Mouse (Mus musculus) neutrophil, adult 5-6 weeks (primary cell): ENCODE results near the gene Chuk. TPM values are rescaled to one million over a fixed set of nuclear protein-coding genes. Genes with fewer than 3 reads are reported as not detected.

ENCODE experiments used
- ATAC-seq: fragments of 151-379, 151-347 bp; 2 replicates; pipeline ENCODE4 v1.8.0; 2017; ENCODE audit warnings: mild to moderate bottlenecking, moderate TSS enrichment; ENCODE audit not compliant: insufficient number of reproducible peaks, poor library complexity, low FRiP score, severe bottlenecking; ENCODE audit errors: extremely low read depth
- total RNA-seq: library from RNA; stranded (forward); fragments of 200-1000 nt; gene quantifications from 2 replicates; pipeline ENCODE4 v1.2.3, GENCODE M21; 2017

Gene Chuk
- total RNA-seq, 1 experiment from 2014 or later, result 132 TPM

DNA sequence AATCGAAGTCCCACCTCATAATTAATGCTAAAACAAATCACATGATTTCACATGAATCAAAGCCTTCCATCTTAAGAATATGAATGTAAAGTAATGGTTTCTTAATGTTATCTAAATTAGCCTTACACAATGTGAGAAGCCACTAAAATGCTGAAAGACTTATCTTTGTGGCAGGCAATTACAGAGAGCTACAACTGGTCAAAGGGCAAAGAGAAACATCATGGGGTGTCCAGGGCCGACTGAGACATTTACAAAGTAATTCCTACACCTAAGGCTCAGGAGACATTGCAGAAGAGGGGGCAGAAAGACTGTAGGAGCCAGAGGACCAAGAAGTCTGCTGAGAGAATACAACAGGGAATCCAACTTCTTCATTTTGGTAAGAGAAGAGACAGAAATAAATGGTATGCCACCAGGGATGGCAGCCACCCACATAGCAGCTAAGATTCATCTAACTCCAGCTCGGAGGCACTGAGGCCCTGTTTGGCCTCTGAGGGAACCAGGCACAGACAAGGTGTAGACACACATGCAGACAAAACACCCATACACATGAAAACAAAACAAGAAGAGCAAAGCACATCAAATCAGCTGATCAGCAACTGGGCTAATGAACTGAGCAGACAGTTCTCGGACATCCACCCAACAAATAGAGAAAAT is 52.0 kb downstream of the Chuk start:
- ATAC-seq, result no peak

DNA sequence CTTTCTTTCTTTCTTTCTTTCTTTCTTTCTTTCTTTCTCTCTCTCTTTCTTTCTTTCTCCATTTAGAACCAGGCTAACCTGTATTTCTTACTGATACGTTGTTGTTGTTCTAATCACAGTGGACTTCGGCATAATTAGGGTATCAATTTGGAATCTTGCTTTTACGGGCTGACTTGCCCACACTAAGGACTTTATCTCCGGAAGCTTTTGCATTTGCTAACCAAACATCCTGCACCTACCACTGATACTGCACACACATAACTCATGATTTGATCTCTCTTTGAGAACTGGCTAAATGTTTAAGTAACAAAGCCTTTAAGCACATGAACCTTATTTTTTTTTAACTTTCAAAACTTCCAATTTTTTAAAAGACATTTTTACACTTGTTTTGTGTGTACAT is 56.9 kb downstream of the Chuk start:
- no peak for ATAC-seq

DNA sequence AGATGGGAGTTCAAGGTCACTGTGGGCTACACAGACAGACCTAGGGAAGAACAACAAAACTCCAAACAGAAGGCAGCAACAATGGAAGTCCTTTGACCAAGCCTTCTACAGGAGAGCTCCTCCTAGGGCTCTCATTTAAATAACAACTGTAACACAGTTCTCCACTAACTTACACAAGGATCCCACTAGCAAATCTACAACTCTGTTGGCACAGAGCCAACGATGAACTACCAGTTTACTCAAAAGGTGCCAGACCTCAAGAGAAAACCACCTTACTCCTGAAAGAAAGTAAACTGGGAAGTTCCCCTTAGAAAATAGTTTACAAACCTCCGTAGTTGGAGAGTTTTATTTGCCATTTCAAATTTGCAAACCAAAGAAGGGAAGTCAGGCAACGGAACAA is 58.0 kb downstream of the Chuk start:
- no peak for ATAC-seq

DNA sequence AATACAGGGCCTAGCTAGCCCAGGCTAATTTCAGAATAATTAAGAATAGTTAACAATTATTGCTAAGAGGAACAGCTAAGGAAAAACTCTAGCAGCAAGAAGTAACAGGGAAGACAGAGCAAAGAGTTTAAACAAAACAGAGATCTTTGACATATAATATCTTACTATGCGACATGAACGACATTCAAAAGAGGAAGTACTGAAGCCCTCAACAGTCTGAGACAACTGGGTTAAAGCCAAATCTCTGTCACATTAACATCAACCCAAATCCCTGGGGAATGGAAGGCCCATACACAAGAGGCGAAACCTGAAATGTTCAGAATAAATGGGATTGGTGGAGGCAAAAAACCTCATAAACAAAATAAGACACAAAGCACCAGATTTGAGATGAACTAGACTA is 61.4 kb downstream of the Chuk start:
- ATAC-seq, result no peak

DNA sequence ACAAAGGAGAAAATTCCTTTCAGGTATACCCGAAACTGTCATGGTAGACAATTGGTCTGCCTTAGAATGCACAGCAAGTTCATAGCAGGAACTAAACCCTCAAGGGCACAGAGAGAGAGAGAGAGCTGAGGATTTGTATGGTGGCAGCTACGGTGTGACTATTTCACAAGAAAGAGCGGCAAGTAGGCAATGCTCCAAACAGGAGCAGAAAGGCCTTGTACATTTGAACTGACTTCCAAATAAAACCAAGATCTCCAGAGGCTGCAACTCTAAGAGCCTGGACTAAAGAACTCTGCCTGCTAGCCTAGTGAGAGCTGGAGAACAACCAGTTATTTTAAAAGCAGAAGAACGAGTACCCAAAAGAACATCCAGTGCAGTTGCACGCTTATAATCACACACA is 65.2 kb downstream of the Chuk start:
- no peak for ATAC-seq

DNA sequence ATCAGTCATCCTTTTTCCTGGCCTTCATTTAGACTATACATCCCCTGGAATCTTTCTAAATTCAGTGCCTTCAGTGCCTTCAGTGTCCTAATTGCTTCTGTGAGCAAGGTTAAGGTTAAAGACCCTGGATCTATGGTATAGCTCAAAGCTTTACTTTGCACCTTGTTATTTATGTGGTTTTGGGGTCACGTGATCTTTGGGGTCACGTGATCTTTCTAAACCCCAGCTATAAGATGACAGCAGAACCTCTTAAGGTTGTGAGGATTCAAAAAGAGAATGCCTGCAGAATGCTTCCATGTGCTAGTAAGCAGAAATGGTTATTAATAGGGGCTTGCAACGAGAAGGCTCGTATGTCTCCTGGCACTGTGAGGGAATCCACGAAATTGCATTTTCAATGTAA is 73.9 kb downstream of the Chuk start:
- no peak for ATAC-seq

DNA sequence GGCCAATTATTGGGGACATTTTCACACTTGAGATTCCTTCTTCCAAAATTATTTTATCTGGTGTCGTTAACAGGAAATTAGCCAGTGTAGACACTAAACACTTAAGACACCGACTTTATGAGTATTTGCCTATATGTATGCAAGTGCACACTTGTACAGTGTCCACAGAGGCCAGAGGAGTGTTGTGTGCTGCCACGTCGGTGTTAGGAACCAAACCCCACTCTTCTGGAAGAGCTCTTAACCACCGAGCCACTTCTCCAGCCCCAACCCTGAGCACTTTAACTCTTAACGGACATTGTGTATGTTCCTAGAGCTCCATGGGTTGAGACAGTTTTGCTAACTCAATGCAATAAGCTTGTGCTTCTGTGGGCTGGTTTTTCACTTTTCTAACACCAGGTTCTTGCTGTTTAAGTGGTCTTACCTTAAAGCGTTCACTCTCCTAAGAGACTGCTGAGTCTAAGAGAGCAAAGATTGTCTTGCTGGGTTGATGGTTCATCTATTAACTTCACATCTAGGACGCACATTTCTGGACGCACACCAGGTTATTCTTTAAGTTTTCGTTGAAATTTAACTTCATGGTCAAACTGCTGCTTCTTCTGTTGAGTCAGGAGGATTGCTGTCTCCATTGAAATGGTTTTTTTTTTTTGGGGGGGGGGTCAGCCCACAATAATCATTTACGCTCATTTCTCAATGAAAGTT is 75.1 kb downstream of the Chuk start:
- ATAC-seq, result no peak

DNA sequence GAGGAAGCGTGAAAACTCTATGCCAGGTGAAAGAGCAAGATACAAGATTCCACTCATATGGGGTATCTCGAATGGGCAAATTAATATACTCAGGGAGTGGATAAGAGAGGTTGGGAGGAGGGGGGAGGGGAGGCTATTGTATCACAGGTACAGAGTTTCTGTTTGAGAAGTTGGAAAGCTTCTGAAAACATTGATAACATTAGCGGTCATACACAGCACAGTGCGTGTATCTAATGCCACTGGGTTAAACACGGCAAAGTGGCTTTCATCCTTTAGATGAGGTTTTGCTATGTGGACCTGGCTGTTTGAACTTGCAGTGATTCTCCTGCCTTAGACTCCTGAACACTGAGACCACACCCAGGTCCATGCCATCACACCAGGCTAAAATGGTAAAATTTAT is 77.3 kb downstream of the Chuk start:
- no peak for ATAC-seq

DNA sequence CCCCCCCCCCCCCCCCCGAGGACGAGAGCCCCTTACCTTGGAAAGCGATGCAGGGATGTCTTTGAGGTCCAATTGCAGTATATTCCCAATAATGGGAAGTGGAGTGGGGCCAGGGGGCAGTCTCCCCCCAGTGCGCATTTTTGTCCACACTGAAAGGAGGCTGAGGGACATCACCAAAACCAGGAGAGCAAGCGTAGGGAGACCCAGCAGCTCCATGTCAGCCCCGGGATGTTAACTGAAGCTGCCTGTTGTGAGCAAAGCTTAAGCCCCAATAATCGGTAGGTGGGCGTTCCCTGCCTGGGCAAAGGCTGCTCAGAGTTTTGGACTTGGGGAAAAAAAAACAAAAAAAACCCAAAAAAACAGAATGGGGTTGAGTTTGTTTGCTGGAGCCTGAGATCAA is 78.3 kb downstream of the Chuk start, which contains the start of gene Cyp2c23:
Cyp2c23 (minus strand) TSS at position 237 of the 400 bp plus-strand sequence.
- ATAC-seq, result no peak

DNA sequence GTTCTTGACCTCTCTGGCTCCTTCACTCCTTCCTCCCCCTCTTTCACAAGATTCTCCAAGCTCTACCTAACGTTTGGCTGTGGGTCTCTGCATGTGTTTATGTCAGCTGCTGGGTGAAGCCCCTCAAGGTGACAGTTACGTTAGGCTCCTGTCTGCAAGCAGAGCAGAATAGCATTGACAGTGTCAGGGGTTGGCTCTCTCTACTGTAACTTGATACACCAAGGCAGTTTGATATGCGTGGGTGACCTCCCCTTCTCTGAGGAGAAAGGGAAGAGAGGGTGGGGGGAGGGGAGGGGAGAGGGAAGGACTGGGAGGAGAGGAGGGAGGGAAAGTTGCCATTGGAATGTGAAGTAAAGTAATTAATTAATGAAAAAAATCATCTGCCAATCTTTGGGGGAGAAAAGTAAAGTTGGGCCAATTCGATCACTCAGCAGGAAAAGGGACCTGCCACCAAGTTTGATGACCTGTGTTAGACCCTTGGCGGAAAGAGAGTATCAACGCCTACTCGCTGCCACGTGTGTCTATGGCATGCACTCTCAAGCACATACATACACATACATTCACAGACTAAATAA is 80.2 kb downstream of the Chuk start:
- no peak for ATAC-seq

DNA sequence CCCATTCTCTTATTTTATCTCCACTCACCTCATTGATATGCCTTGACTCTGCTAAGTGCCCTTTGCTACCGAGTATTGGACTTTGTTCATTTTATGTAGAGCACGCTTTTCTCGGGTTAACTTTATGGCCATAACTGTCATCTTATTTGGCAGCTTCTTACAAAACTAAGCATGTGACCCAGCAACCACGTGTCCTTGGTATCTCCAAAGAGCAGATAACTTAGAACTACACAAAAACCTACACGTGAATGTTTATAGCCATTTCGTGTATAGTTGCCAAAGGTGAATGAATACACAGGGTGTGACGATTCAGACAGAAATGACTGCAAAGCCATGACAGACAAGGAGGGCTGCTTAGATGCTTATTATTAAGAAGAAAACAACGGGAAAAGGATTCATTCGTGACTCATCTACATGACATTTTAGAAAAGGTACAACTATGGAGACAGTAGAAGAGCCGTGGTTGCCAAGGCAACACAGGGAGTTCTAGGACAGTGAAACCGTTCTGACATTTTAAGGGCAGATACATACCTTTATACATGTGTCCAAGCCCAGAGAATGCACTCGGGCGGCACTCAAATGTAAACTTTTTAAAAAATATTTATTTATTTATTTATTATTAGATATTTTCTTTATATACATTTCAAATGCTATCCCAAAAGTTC is 82.2 kb downstream of the Chuk start:
- no peak for ATAC-seq

Other genes starting within 250 kb of the Chuk start
- gene Dnmbp, start 167.3 kb downstream of the Chuk start, total RNA-seq, result 26.2 and 29.7 TPM in 2 replicates
- not detected in 2 replicates for gene Cpn1, start 120.9 kb downstream of the Chuk start, total RNA-seq
- gene Cyp2c23, start 78.3 kb downstream of the Chuk start, total RNA-seq, result not detected in 2 replicates
- gene Erlin1, start 37.7 kb downstream of the Chuk start, total RNA-seq, result 15.1 and 18.3 TPM in 2 replicates
- gene Cwf19l1, start 28.4 kb upstream of the Chuk start, total RNA-seq, result 16.0 and 20.7 TPM in 2 replicates
- gene Bloc1s2, start 39.0 kb upstream of the Chuk start, total RNA-seq, result 141 and 160 TPM in 2 replicates
- gene Pkd2l1, start 85.0 kb upstream of the Chuk start, total RNA-seq, result not detected in 2 replicates
- gene Scd3, start 95.8 kb upstream of the Chuk start, total RNA-seq, result not detected in 2 replicates
- 21.4 and 24.1 TPM in 2 replicates for gene Scd2, start 186.2 kb upstream of the Chuk start, total RNA-seq
- gene Scd4, start 225.6 kb upstream of the Chuk start, total RNA-seq, result 0.12 and 1.0 TPM in 2 replicates